Mouse (Mus musculus) stomach, embryonic 14.5 days (tissue): ENCODE results near the gene Ccdc151. TPM values are rescaled to one million over a fixed set of nuclear protein-coding genes. Genes with fewer than 3 reads are reported as not detected.
A peak's percentile ranks its signal among the peaks of the same experiment; 100 is the strongest.

Source experiments
- ATAC-seq: fragments of 200-750 bp; cut with Nextera tagmentation; 2 replicates; pipeline ENCODE4 v1.8.0; 2017; ENCODE audit warnings: low read depth, moderate TSS enrichment; ENCODE audit not compliant: insufficient number of reproducible peaks, insufficient read depth, low FRiP score
- H3K27ac ChIP-seq: fragments of 300-500 bp; sonication (generic); 2 replicates; pipeline ENCODE4 v1.5.1; 2014; ENCODE audit warnings: mild to moderate bottlenecking, low read length, moderate library complexity, mixed read lengths
- H3K27me3 ChIP-seq: fragments of 300-500 bp; sonication (generic); 2 replicates; pipeline ENCODE4 v1.6.1; 2014; ENCODE audit warnings: low read length, control low read depth, mixed read lengths; ENCODE audit not compliant: control insufficient read depth, insufficient read depth
- H3K36me3 ChIP-seq: fragments of 300-500 bp; sonication (generic); 2 replicates; pipeline ENCODE4 v1.6.1; 2014; ENCODE audit warnings: mild to moderate bottlenecking, control low read depth, low read length, moderate library complexity, mixed read lengths; ENCODE audit not compliant: control insufficient read depth, insufficient read depth
- H3K4me1 ChIP-seq: fragments of 300-500 bp; sonication (generic); 2 replicates; pipeline ENCODE4 v1.6.1; 2014; ENCODE audit warnings: low read length, control low read depth, mixed read lengths; ENCODE audit not compliant: control insufficient read depth, insufficient read depth
- H3K4me2 ChIP-seq: fragments of 300-500 bp; sonication (generic); replicated peaks from 2 replicates; pipeline ENCODE4 v1.6.1; 2014; ENCODE audit warnings: low read depth, low read length, control low read depth
- H3K4me3 ChIP-seq: fragments of 300-500 bp; sonication (generic); 2 replicates; pipeline ENCODE4 v1.5.1; 2014; ENCODE audit warnings: low read depth, low read length, control low read depth
- H3K9ac ChIP-seq: fragments of 300-500 bp; sonication (generic); replicated peaks from 2 replicates; pipeline ENCODE4 v1.6.1; 2014; ENCODE audit warnings: low read depth, mild to moderate bottlenecking, control low read depth, low read length, moderate library complexity, mixed read lengths
- H3K9me3 ChIP-seq: fragments of 300-500 bp; sonication (generic); 2 replicates; pipeline ENCODE4 v1.6.1; 2016; ENCODE audit warnings: low read depth, low read length, control low read depth; ENCODE audit not compliant: control insufficient read depth
- WGBS: fragments of 180-500 bp; shearing (Covaris S2); extraction: QIAGEN DNeasy Blood & Tissue Kit; methylation state at CpG from one replicate; pipeline ENCODE4 v1.1.7; 2014; 5-methylcytosine and 5-hydroxymethylcytosine counted together
- polyA plus RNA-seq: library from polyadenylated mRNA; unstranded; fragments of >200 nt; fragmentation: Nextera tagmentation; extraction: Ambion mirVana; gene quantifications from 2 replicates; pipeline ENCODE4 v1.2.1, GENCODE M21; 2014

Ccdc151 gene
- polyA plus RNA-seq, 1 experiment from 2014 or later, result 0.72 TPM

DNA sequence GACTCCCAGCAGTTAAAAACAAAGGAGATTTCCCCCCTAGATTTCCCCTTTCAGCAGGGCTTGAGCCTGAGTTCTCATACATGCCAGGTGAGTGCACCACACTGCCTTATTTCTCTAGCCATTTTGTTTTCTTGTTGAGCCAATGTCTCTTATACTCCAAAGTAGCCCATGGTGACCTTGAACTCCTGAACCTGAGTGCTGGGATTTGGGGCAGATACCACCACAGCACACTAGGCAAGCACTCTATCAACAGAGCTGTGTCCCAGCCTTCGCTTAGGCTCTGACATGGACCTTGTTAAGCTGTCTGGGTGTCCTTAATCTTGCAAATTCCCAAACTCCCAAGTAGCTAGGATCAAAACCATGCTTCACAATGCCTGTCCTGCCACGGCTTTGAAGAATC is 39.4 kb upstream of the Ccdc151 start:
- Histone ChIP-seq H3K9ac (no peak overlapping the region), H3K4me3 (no peak overlapping the region), H3K36me3 (no peaks in the 10 kb centered on the region), H3K9me3 (no peaks in the 10 kb centered on the region), H3K4me1 (no peaks in the 10 kb centered on the region), H3K27ac (no peak overlapping the region), H3K4me2 (no peak overlapping the region), H3K27me3 (no peaks in the 10 kb centered on the region)
- WGBS, result 50% methylated on average over 2 of the region's 2 CpGs
- ATAC-seq, result no peak

DNA sequence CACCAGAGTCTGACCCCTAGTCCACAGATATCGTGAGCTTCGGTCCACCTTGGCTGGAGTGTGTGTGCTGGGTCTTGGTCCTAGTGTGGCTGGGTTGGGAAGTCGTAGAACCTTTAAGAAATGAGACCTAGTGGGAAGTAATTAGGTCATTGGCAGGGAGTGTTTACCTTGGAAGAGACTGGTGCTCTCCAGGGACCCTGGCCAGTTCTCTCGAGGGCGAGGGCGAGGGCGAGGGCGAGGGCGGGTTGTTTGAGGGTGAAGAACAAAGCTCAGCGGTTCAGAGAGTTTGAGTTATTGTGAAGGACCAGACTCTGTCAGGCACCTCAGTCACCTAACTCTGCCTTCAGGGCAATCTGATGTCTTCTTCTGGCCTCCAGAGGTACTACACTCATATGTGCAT is 35.4 kb upstream of the Ccdc151 start:
- no peak overlapping the region for H3K9ac ChIP-seq
- ATAC-seq, result no peak
- H3K27me3 ChIP-seq, result no peaks in the 10 kb centered on the region
- no peak overlapping the region for H3K27ac ChIP-seq
- no peaks in the 10 kb centered on the region for H3K9me3 ChIP-seq
- no peaks in the 10 kb centered on the region for H3K4me1 ChIP-seq
- H3K36me3 ChIP-seq, result no peaks in the 10 kb centered on the region
- no peak overlapping the region for H3K4me2 ChIP-seq
- 78% methylated on average over 10 of the region's 10 CpGs for WGBS
- no peak overlapping the region for H3K4me3 ChIP-seq

DNA sequence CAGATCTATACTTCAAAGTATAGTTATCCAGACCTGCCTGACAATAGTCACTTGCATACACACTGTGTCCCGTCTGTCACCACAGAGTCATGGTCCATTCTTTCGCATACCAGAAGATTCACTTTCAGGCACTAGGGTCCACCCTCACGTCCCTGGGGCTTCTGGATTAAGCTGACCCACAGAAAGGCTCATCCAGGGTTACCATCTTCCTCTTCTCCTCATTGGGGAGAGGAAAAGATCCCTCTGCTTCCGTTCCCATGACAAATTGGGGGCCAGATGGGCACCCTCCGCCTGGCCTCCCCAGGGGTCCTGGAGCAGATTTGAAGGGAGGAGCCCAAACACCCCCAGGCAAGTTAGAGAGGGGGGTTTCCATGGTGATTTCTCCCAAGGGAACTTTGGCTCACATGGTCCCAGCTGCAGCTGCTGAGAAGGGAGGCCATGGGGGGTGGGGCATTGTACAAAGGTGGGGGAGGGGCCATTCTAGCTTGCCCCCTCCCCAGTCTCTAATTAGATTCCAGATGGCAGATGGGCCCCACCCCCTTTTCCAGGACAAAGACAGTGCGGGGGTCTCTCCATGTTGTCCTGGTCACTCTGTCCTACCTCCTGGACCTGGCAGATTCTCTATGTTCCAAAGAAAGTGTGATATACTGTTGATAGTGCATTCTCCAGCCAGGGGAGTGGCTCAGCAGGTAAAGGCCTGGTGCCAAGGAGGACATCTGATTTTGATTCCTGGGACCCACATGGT is 33.0 kb upstream of the Ccdc151 start:
- no peak overlapping the region for H3K27ac ChIP-seq
- ATAC-seq, result no peak
- no peaks in the 10 kb centered on the region for H3K27me3 ChIP-seq
- H3K9me3 ChIP-seq, result no peaks in the 10 kb centered on the region
- 52% methylated on average over 6 of the region's 6 CpGs for WGBS
- no peaks in the 10 kb centered on the region for H3K36me3 ChIP-seq
- no peak overlapping the region for H3K4me2 ChIP-seq
- H3K9ac ChIP-seq, result no peak overlapping the region
- no peak overlapping the region for H3K4me3 ChIP-seq
- H3K4me1 ChIP-seq, result no peaks in the 10 kb centered on the region

DNA sequence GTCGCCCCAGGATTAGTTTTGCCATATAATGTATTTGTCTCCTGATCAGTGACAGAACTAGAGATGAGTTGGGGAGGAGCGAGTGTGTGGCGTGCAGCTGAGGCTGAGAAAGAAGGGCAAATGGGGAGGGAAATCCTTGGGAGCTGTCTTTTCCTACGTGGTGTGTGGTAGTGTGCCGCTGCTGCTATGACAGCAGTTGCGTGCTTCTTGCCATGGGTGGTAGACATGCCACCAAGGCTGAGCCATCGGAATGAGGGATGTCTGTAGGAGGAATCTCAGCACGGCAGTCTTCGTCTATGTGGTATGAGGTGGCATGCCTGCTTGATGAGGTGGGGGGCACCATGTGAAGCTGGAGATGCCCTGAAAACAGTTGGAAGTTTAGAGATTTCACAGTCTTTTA is 28.0 kb upstream of the Ccdc151 start:
- H3K4me2 ChIP-seq, result no peak overlapping the region
- no peaks in the 10 kb centered on the region for H3K36me3 ChIP-seq
- H3K4me3 ChIP-seq, result no peak overlapping the region
- no peak overlapping the region for H3K27ac ChIP-seq
- H3K4me1 ChIP-seq, result peaks cover 6% of the 10 kb centered on the region; the same call in 1 of the 2 replicates
- no peak for ATAC-seq
- WGBS, result 91% methylated on average over 9 of the region's 9 CpGs
- no peak overlapping the region for H3K9ac ChIP-seq
- no peaks in the 10 kb centered on the region for H3K27me3 ChIP-seq
- no peaks in the 10 kb centered on the region for H3K9me3 ChIP-seq

DNA sequence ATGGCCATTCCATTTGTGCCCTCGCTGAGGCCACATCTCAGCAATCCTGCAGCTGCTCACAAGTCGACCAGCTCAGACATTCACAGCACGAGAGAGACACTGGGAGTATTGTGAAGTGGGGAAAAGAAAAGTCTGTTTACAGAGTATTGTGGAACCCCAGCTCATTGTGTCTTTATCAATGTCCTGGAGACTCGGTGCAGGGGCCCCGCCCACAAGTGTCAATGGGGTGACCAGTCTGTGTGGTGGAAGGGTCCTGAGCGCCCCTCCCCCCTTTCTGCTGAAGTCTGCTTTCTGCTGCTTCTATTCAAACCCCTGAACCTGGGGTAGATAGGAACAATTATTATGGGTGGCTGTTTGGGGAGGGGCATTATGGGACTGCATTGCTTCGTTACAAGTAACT is 26.0 kb upstream of the Ccdc151 start:
- Histone ChIP-seq H3K27me3 (no peaks in the 10 kb centered on the region), H3K4me2 (no peak overlapping the region), H3K4me3 (no peak overlapping the region), H3K36me3 (no peaks in the 10 kb centered on the region), H3K4me1 (peaks cover 6% of the 10 kb centered on the region; the same call in 1 of the 2 replicates), H3K9ac (no peak overlapping the region), H3K27ac (no peak overlapping the region), H3K9me3 (no peaks in the 10 kb centered on the region)
- WGBS, result 37% methylated on average over 7 of the region's 7 CpGs
- no peak; the same call in 1 of the 2 replicates for ATAC-seq

DNA sequence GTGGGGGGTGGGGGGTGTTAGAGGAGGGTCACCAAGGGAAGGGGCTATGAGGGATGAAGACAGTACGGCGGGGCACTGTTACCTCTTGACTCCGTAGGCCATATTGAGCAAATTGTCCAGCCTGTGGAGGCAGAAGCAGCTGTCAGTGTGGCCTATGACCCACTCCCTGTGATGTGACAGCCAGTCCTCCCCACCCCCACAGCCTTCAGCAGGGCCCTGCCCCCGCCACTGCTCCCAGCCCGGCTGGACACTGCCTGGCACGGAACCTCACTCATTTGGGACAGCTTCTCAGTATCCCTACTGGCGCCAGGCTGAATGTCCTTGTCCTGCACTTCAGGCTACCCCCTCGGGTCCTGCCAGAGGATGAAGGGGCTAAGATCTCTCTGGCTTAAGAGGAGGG is 22.2 kb upstream of the Ccdc151 start:
- ATAC-seq, result 0 out of 2 replicates have a peak, but pooled peaks have one; percentile 18

DNA sequence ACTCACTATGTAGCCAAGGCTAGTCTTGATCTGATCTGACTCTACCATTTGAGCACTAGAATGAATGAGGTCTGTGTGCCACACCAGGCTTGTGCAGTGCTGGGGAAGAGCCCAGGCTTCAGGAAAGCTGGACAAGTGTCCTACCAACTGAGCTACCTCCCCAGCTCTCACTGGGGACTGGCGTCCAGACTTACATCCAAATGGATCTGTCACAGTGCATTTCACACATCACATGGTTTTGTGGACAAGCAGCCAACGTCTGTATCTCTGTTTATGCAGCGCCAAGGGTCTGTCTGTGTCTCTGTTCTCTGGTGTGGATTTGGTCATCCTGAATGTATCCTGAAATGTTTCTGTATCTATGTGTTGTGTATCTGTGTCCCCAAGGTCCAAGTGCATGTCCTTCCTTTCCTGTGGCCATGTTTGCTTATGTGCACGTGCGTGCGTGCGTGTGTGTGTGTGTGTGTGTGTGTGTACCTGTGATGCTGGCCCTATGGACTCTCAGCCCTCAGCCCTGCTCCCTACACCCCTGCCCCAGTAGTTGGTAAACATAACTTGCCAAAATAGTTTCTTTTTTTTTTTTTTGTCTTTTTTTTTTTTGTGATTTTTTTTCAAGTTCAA is 14.9 kb upstream of the Ccdc151 start:
- no peak for ATAC-seq
- Histone ChIP-seq H3K4me3 (no peak overlapping the region), H3K27me3 (no peaks in the 10 kb centered on the region), H3K36me3 (peaks cover 18% of the 10 kb centered on the region), H3K4me2 (no peak overlapping the region), H3K27ac (no peak overlapping the region), H3K9ac (no peak overlapping the region), H3K4me1 (no peaks in the 10 kb centered on the region), H3K9me3 (no peaks in the 10 kb centered on the region)
- 79% methylated on average over 7 of the region's 7 CpGs for WGBS

More for the DNA sequence above, 22.2 kb upstream of the Ccdc151 start:
- no peak overlapping the region for H3K27ac ChIP-seq
- H3K27me3 ChIP-seq, result no peaks in the 10 kb centered on the region
- H3K9ac ChIP-seq, result no peak overlapping the region
- H3K4me3 ChIP-seq, result no peak overlapping the region
- 52% methylated on average over 8 of the region's 8 CpGs for WGBS
- H3K36me3 ChIP-seq, result no peaks in the 10 kb centered on the region
- peaks cover 6% of the 10 kb centered on the region; the same call in 1 of the 2 replicates for H3K4me1 ChIP-seq
- no peaks in the 10 kb centered on the region for H3K9me3 ChIP-seq
- H3K4me2 ChIP-seq, result no peak overlapping the region

DNA sequence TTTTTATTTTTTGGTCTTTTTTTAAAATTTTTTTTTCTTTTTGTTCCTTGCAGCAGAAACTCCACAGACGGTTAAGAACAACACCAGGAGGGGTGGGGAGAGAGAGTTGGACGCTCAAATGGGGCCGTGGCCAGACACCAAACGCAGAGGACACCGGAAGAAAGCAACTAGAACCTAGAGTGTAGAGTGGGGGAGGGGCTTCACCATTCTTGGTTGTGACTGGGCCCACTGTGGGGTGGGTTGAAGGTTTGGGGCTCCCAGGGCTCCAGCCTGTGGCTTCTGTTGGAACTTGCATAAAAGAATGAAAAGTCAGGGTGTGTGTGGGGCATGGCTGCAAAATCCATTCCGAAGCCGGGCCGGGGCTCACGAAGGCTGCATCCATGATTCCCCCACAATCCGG is 13.8 kb upstream of the Ccdc151 start:
- peaks cover 27% of the 10 kb centered on the region for H3K36me3 ChIP-seq
- no peaks in the 10 kb centered on the region for H3K4me1 ChIP-seq
- no peak overlapping the region for H3K4me2 ChIP-seq
- no peaks in the 10 kb centered on the region for H3K27me3 ChIP-seq
- WGBS, result 61% methylated on average over 10 of the region's 10 CpGs
- no peak overlapping the region for H3K9ac ChIP-seq
- no peak for ATAC-seq
- no peaks in the 10 kb centered on the region for H3K9me3 ChIP-seq
- no peak overlapping the region for H3K4me3 ChIP-seq
- H3K27ac ChIP-seq, result no peak overlapping the region
